Mouse (Mus musculus) megakaryocyte, embryonic 14.5 days (primary cell): Measurements from ENCODE around the gene Rdh9.

Experiments
- FLI1 ChIP-seq: IDR thresholded peaks from 2 replicates; pipeline ENCODE4 v1.6.1; 2012; ENCODE audit warnings: low read length, inconsistent platforms, mixed read lengths
- GATA1 ChIP-seq: IDR thresholded peaks from 3 replicates; pipeline ENCODE4 v1.6.1; 2012; ENCODE audit warnings: mixed read lengths, low read length, inconsistent platforms, borderline replicate concordance

DNA sequence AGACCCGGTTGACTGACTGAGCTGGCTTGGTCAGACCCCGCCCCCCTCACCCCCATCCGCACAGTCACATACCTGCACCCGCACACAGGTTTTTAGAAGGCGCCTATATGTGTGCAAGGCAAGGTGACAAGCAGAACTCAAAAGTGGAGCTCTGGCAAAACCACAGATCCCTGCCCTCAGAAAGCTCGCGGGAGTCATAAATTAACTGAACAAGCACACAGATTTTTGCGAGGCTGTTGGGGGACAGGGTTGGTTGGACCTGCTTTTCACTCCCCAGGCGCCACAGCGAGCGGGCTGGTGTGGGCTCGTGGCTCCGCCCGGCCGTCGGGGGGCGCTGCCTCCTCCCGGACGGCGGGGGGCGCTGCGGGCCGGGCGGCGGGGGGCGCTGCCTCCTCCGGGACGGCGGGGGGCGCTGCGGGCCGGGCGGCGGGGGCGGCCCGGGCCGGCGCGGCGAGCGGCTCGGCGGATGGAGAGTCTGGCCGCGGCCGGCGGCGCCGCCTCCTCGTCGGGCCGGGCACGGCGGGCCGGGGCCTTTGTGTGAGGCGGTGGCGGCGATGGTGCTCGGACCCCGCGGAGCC lies 37.0 kb upstream of the Rdh9 start, which contains the start of gene Zbtb39:
- TF ChIP-seq GATA1 = no peak
- no peak for TF ChIP-seq FLI1
